Mouse (Mus musculus) cerebellum, adult 2 months (tissue): ENCODE measurements around the gene Chchd6.

Experiments used
- CTCF ChIP-seq: fragments of 200-500 bp; IDR thresholded peaks from 2 replicates; pipeline ENCODE4 v1.5.1; 2011; ENCODE audit warnings: low read depth, mild to moderate bottlenecking, control low read depth, low read length, moderate library complexity, borderline replicate concordance; ENCODE audit not compliant: insufficient read depth
- POLR2A ChIP-seq: fragments of 200-500 bp; IDR thresholded peaks from 2 replicates; pipeline ENCODE4 v1.6.1; 2011; ENCODE audit warnings: low read length, control low read depth, borderline replicate concordance; ENCODE audit not compliant: insufficient read depth

DNA sequence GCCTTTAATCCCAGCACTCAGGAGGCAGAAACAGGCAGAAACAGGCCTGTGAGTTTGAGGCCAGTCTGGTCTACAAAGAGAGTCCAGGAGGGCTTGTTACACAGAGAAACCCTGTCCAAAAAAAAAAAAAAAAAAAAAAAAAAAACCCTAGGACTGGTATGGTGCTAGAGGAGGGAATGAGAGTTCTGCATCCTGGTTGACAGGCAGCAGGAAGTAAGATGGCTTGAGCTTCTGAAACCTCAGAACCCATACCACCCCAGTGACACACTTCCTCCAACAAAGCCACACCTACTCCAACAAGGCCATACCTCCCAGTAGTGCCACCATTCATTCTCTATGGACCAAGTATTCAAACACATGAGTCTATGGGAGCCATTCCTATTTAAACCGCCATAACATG lies 1.1 kb upstream of the Chchd6 start:
- TF ChIP-seq CTCF: no peak
- TF ChIP-seq POLR2A: no peak
